Comparison of ENCODE assay signal across 23 mouse cellular contexts in the genomic region with DNA sequence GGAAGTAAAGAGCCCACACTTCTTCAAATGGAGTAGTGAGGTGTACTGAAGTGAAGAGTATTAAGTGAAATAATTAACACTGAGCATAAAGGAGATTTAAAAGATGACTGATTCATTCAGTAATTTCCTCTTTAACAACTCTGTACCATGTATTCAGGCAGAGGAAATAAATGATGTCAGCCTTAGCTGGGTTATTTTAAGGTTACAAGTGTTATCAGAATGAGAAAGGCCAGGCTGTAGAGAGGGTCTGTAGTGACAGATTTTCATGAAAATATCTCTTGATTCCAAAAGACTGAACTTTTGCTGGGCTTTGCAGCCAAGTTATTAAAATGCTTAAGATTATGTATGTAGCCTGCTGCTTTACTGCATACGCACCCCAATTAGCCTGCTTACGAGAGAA.
DNase-seq lines count a peak whose midpoint lies in the region; ATAC-seq lines count a peak whose summit lies in the region.
"Had no signal": no experiment of that assay in that cellular context is flagged by ENCODE, and none has a peak within 500 bp of the region (broad histone marks: within the 10 kb centered on the region; RNA-seq: fewer than 3 reads in every experiment).

No protein-coding gene starts in this region.

- no peak for DNase-seq in heart, postnatal 25 days (ENCODE audit: low spot score)
- DNase-seq in heart, postnatal 36 days: no peak
- DNase-seq in limb, embryonic 10.5 days (ENCODE audit: low spot score): no peak
- DNase-seq in gastrocnemius, postnatal 4 days (ENCODE audit: low spot score in 2 of 2): no peak
- DNase-seq: adrenal gland, postnatal 10 days; B cell, adult 2 months; cerebellum, adult 11 months; cerebellum, adult 8-10 months; cerebellum, postnatal 14 days; gastrocnemius, postnatal 36 days; heart, postnatal 4 days; kidney, adult 8-10 months had no signal

- H3K36me3 ChIP-seq in heart, embryonic 11.5 days (ENCODE audit: control insufficient read depth, insufficient read depth, low read length): no peaks in the 10 kb centered on the region
- H3K36me3 ChIP-seq in heart, embryonic 15.5 days: no peaks in the 10 kb centered on the region
- no peaks in the 10 kb centered on the region for H3K36me3 ChIP-seq in limb, embryonic 12.5 days
- no peaks in the 10 kb centered on the region for H3K36me3 ChIP-seq in limb, embryonic 10.5 days
- H3K36me3 ChIP-seq: embryonic facial prominence, embryonic 12.5 days; forebrain, embryonic 12.5 days; G1E; hindbrain, embryonic 12.5 days had no signal

- no peak for ATAC-seq in heart, embryonic 11.5 days (replicated peaks; ENCODE audit: insufficient number of reproducible peaks, low FRiP score, low TSS enrichment)
- ATAC-seq in heart, embryonic 15.5 days (replicated peaks; ENCODE audit: insufficient number of reproducible peaks, insufficient read depth, low FRiP score, low read depth): 0 out of 2 replicates have a peak, but pooled peaks have one; percentile 53
- ATAC-seq in limb, embryonic 12.5 days (ENCODE audit: insufficient number of reproducible peaks, insufficient read depth, low FRiP score, low TSS enrichment, low read depth): peak; percentile 42; the same call in 1 of the 2 replicates
- ATAC-seq: CD4-positive, CD25-positive, alpha-beta regulatory T cell, adult 4 months; hindbrain, embryonic 16.5 days; inflammation-experienced regulatory T-cells, adult 6 months; intestine, postnatal 0 days had no signal

- intact Hi-C loops in heart, postnatal 25 days (cut with DNase I): no loop called here
- intact Hi-C loops in heart, postnatal 36 days (cut with DNase I): no loop called here

- H3K27me3 ChIP-seq in heart, embryonic 11.5 days (ENCODE audit: control insufficient read depth, insufficient read depth, low read length): no peaks in the 10 kb centered on the region
- no peaks in the 10 kb centered on the region for H3K27me3 ChIP-seq in heart, embryonic 15.5 days
- H3K27me3 ChIP-seq in limb, embryonic 12.5 days: no peaks in the 10 kb centered on the region
- H3K27me3 ChIP-seq in limb, embryonic 10.5 days (ENCODE audit: low read depth, poor library complexity, severe bottlenecking): no peaks in the 10 kb centered on the region
- H3K27me3 ChIP-seq: embryonic facial prominence, embryonic 12.5 days; forebrain, embryonic 12.5 days; hindbrain, embryonic 12.5 days had no signal

- peak overlapping the region; percentile 52 for H3K27ac ChIP-seq in heart, embryonic 11.5 days (ENCODE audit: low read depth, low read length)
- peak overlapping the region; percentile 72 for H3K27ac ChIP-seq in heart, embryonic 15.5 days
- no peak overlapping the region for H3K27ac ChIP-seq in limb, embryonic 12.5 days
- H3K27ac ChIP-seq in limb, embryonic 10.5 days: no peak overlapping the region
- H3K27ac ChIP-seq: embryonic facial prominence, embryonic 12.5 days; forebrain, embryonic 12.5 days; hindbrain, embryonic 12.5 days had no signal

- WGBS in heart, embryonic 11.5 days (ENCODE audit: insufficient replicate concordance): 64% methylated on average over 2 of the region's 2 CpGs
- 37% methylated on average over 2 of the region's 2 CpGs for WGBS in heart, embryonic 15.5 days
- WGBS in limb, embryonic 12.5 days: 28% methylated on average over 2 of the region's 2 CpGs
- WGBS in limb, embryonic 10.5 days: 69% methylated on average over 2 of the region's 2 CpGs

- no peaks in the 10 kb centered on the region for H3K9me3 ChIP-seq in heart, embryonic 11.5 days (replicated peaks; ENCODE audit: control insufficient read depth, low read length)
- no peaks in the 10 kb centered on the region for H3K9me3 ChIP-seq in heart, embryonic 15.5 days (replicated peaks)
- H3K9me3 ChIP-seq in limb, embryonic 12.5 days: no peaks in the 10 kb centered on the region
- no peaks in the 10 kb centered on the region for H3K9me3 ChIP-seq in limb, embryonic 10.5 days (replicated peaks)
- H3K9me3 ChIP-seq: embryonic facial prominence, embryonic 12.5 days; forebrain, embryonic 12.5 days; hindbrain, embryonic 12.5 days had no signal

- H3K4me2 ChIP-seq in heart, embryonic 11.5 days: no peak overlapping the region
- H3K4me2 ChIP-seq in heart, embryonic 15.5 days: no peak overlapping the region
- no peak overlapping the region for H3K4me2 ChIP-seq in limb, embryonic 12.5 days
- H3K4me2 ChIP-seq: embryonic facial prominence, embryonic 12.5 days; forebrain, embryonic 12.5 days; hindbrain, embryonic 12.5 days had no signal

- no peak overlapping the region for H3K4me3 ChIP-seq in heart, embryonic 11.5 days (ENCODE audit: low read depth, low read length)
- no peak overlapping the region for H3K4me3 ChIP-seq in heart, embryonic 15.5 days
- H3K4me3 ChIP-seq in limb, embryonic 12.5 days (replicated peaks): no peak overlapping the region
- no peak overlapping the region for H3K4me3 ChIP-seq in limb, embryonic 10.5 days
- H3K4me3 ChIP-seq: embryonic facial prominence, embryonic 12.5 days; forebrain, embryonic 12.5 days; hindbrain, embryonic 12.5 days had no signal

- peaks cover 23% of the 10 kb centered on the region for H3K4me1 ChIP-seq in heart, embryonic 11.5 days (ENCODE audit: control insufficient read depth, insufficient read depth, low read length)
- peaks cover 30% of the 10 kb centered on the region for H3K4me1 ChIP-seq in heart, embryonic 15.5 days (replicated peaks)
- H3K4me1 ChIP-seq in limb, embryonic 12.5 days (replicated peaks): peaks cover 17% of the 10 kb centered on the region
- peaks cover 23% of the 10 kb centered on the region for H3K4me1 ChIP-seq in limb, embryonic 10.5 days
- H3K4me1 ChIP-seq: forebrain, embryonic 12.5 days; hindbrain, embryonic 12.5 days had no signal

- H3K9ac ChIP-seq in heart, embryonic 11.5 days (ENCODE audit: low read depth, low read length): no peak overlapping the region
- H3K9ac ChIP-seq in heart, embryonic 15.5 days: no peak overlapping the region
- no peak overlapping the region for H3K9ac ChIP-seq in limb, embryonic 12.5 days (replicated peaks)
- H3K9ac ChIP-seq: embryonic facial prominence, embryonic 12.5 days; forebrain, embryonic 12.5 days; hindbrain, embryonic 12.5 days had no signal

Comparison
In these comparisons a context has a peak if more than half of its experiments do, and no peak if none do; other contexts are left out.
1. H3K27ac ChIP-seq: peak in heart, embryonic 11.5 days (single experiment) and heart, embryonic 15.5 days (single experiment); none in limb, embryonic 12.5 days (single experiment) and limb, embryonic 10.5 days (single experiment).